Mouse (Mus musculus) C2C12 (cell line): ENCODE measurements at regions not wholly inside any gene's neighbourhood (a gene's known extent, or its start where the extent isn't known, plus 50 kb on each side); places are given as distances from the start of the nearest gene placed in this dataset.

Experiments
- H3K27me3 ChIP-seq: one replicate; pipeline ENCODE4 v1.6.1; 2011; ENCODE audit not compliant: control insufficient read depth, insufficient read depth, insufficient read length
- H3K36me3 ChIP-seq: one replicate; pipeline ENCODE4 v1.6.1; 2011; ENCODE audit not compliant: control insufficient read depth, insufficient read depth
- H3K4me3 ChIP-seq: one replicate; pipeline ENCODE4 v1.5.1; 2011; ENCODE audit warnings: mild to moderate bottlenecking, control low read depth; ENCODE audit not compliant: poor library complexity, insufficient read depth, severe bottlenecking
- H3K79me2 ChIP-seq: one replicate; pipeline ENCODE4 v1.6.1; 2011; ENCODE audit not compliant: control insufficient read depth, insufficient read depth
- H3K79me3 ChIP-seq: one replicate; pipeline ENCODE4 v1.6.1; 2011; ENCODE audit warnings: low read depth, control low read depth
- H3ac ChIP-seq: one replicate; pipeline ENCODE3; 2011; ENCODE audit warnings: low read depth; ENCODE audit not compliant: control insufficient read depth, insufficient read length
- CEBPB ChIP-seq: IDR thresholded peaks from one replicate; pipeline ENCODE4 v1.6.1; 2011; ENCODE audit warnings: low read depth, mild to moderate bottlenecking, control low read depth, moderate library complexity
- CTCF ChIP-seq: IDR thresholded peaks from one replicate; pipeline ENCODE4 v1.5.1; 2011; ENCODE audit not compliant: control insufficient read depth, insufficient read depth, insufficient read length
- FOSL1 ChIP-seq: IDR thresholded peaks from one replicate; pipeline ENCODE4 v1.8.0; 2011; ENCODE audit warnings: mild to moderate bottlenecking, low read length; ENCODE audit not compliant: poor library complexity, insufficient read depth, severe bottlenecking
- MAX ChIP-seq: IDR thresholded peaks from one replicate; pipeline ENCODE4 v1.6.1; 2011; ENCODE audit warnings: mild to moderate bottlenecking, control low read depth
- MYOD1 ChIP-seq: IDR thresholded peaks from one replicate; pipeline ENCODE4 v1.6.1; 2011; ENCODE audit warnings: low read depth; ENCODE audit not compliant: control insufficient read depth, insufficient read length
- MYOG ChIP-seq: IDR thresholded peaks from one replicate; pipeline ENCODE4 v1.6.1; 2011; ENCODE audit not compliant: control insufficient read depth, insufficient read length; ENCODE audit errors: extremely low read depth
- USF1 ChIP-seq: IDR thresholded peaks from one replicate; pipeline ENCODE4 v1.6.1; 2011; ENCODE audit warnings: low read depth, mild to moderate bottlenecking, control low read depth, moderate library complexity

DNA sequence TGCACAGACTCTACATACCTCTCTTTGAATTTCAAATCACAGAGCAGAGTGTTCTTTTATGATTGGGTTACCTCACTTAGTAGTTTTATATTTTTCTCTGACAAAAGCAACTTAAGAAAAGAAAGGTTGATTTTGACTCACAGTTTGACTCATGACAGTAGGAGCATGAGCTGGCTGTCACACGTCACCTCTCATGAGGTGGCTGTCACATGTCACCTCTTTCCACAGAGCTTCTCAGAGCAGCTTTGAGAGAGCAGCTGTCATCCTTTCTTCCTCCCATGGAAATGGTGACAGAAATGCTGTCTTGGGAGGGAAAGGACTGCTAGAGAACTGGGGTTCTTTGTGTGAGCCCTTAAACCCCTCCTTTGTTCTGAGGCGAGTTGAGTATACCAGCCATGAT lies 133.4 kb downstream of the Gm5447 start:
- Histone ChIP-seq H3K36me3 (no peaks in the 10 kb centered on the region), H3K27me3 (no peaks in the 10 kb centered on the region), H3K79me3 (no peaks in the 10 kb centered on the region), H3K79me2 (no peaks in the 10 kb centered on the region), H3ac (no peak overlapping the region), H3K4me3 (no peak overlapping the region)
- TF ChIP-seq FOSL1: no peak
- no peak for TF ChIP-seq USF1
- no peak for TF ChIP-seq MAX
- no peak for TF ChIP-seq MYOD1
- TF ChIP-seq CEBPB: no peak
- no peak for TF ChIP-seq MYOG
- no peak for TF ChIP-seq CTCF

DNA sequence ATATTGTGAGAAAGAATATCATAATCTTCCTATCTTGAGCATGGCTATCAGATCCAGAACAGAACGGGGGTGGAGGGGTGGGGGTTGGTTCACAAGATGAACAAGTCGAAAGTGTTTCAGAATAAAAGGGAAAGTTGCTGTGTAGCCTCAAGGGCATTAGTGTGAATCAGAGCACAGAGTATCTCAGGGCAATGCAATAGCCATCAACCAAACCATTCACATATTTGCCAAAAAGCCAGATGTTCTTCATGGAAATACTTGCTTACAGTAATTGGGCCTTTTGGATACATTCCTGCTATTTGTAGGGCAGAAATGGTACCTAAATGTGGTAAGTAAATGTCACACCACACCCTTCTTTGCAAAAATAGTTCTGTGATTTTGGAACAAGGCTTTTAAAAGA lies 135.2 kb downstream of the Gm5447 start:
- Histone ChIP-seq H3K79me2 (no peaks in the 10 kb centered on the region), H3K79me3 (no peaks in the 10 kb centered on the region), H3K36me3 (no peaks in the 10 kb centered on the region), H3K27me3 (no peaks in the 10 kb centered on the region), H3ac (no peak overlapping the region), H3K4me3 (no peak overlapping the region)
- TF ChIP-seq MAX: no peak
- TF ChIP-seq CEBPB: no peak
- no peak for TF ChIP-seq MYOG
- TF ChIP-seq FOSL1: no peak
- TF ChIP-seq USF1: no peak
- TF ChIP-seq MYOD1: no peak
- no peak for TF ChIP-seq CTCF

DNA sequence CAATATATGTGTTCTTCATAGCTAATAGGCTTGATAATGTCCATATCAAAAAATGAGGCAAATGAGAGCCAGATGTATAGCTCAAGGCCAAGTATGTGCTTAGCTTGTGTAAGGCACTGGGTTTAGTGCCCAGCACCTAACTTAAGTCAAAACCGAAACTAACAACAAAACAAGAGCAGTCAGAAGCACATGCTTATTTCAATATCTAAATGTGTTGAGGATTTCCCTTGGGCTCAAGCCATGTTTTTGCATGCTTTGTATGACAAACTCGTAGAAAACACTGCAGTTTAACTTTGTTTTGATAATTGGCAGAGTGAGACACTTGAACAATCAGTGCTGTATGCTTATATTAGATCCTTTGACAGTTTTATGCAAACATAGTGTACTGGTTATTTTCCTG lies 148.7 kb downstream of the Gm5447 start:
- Histone ChIP-seq H3K79me2 (no peaks in the 10 kb centered on the region), H3ac (no peak overlapping the region), H3K36me3 (no peaks in the 10 kb centered on the region), H3K27me3 (no peaks in the 10 kb centered on the region), H3K79me3 (no peaks in the 10 kb centered on the region), H3K4me3 (no peak overlapping the region)
- TF ChIP-seq MAX: no peak
- no peak for TF ChIP-seq CTCF

DNA sequence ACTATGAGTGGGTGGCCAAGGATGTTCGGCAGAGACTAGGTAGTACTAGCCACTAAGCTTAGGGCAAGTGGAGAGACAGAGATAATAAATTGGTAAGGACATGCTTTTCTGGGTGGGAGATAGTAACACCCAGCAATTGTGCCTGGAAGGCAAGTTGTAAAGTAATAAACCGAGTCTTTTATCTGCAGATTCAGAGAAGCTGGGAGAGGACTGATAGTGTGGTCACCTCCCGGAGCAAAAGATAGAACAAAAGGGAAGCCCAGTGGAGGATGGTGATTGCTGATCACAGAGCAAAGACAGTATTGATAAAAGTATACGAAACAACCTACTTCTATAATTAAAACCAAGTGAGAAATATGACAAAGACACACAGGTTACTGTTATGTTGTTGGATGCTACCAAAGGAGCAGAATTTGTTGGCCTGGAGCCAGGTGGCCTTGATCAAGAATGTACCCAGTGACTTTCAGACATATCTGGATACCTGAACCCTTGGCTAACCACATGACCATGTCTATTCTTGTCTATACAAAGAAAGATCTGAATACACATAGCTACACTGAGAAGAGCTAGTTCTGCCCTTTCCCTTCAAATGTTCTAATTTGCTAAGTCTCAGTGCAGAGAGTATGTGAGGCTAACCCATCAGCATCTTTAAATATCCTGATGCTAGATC lies 150.7 kb downstream of the Gm5447 start:
- TF ChIP-seq USF1: no peak
- TF ChIP-seq CEBPB: no peak
- TF ChIP-seq MAX: no peak
- no peak for TF ChIP-seq MYOD1
- no peak for TF ChIP-seq FOSL1
- no peak for TF ChIP-seq CTCF
- TF ChIP-seq MYOG: no peak
- H3K79me2 ChIP-seq: no peaks in the 10 kb centered on the region
- no peak overlapping the region for H3ac ChIP-seq
- H3K79me3 ChIP-seq: no peaks in the 10 kb centered on the region
- no peaks in the 10 kb centered on the region for H3K27me3 ChIP-seq
- H3K4me3 ChIP-seq: no peak overlapping the region
- no peaks in the 10 kb centered on the region for H3K36me3 ChIP-seq

DNA sequence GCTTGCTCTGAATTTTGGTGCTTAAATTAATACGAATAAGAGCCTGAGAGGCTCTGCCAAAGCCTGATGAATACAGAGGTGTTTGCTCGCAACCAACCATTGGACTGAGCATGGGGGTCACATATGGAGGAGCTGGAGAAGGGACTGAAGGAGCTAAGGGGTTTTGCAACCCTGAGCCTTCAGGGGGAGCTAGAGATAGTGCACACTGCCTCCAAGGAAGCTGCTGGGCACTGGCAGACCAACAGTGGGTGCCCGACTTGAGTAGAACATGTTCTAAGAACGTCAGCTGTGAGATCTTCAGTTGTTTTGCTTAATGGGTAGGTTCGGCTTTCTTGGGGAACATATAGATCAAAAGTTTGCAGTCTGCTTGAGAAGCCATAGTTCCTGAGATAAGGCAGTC lies 158.5 kb downstream of the Gm5447 start:
- H3K79me2 ChIP-seq: no peaks in the 10 kb centered on the region
- TF ChIP-seq FOSL1 (no peak), MAX (no peak), MYOG (no peak), CTCF (no peak), CEBPB (no peak), MYOD1 (no peak), USF1 (no peak)
- H3K79me3 ChIP-seq: no peaks in the 10 kb centered on the region
- no peaks in the 10 kb centered on the region for H3K27me3 ChIP-seq
- no peak overlapping the region for H3ac ChIP-seq
- H3K36me3 ChIP-seq: no peaks in the 10 kb centered on the region
- no peak overlapping the region for H3K4me3 ChIP-seq

DNA sequence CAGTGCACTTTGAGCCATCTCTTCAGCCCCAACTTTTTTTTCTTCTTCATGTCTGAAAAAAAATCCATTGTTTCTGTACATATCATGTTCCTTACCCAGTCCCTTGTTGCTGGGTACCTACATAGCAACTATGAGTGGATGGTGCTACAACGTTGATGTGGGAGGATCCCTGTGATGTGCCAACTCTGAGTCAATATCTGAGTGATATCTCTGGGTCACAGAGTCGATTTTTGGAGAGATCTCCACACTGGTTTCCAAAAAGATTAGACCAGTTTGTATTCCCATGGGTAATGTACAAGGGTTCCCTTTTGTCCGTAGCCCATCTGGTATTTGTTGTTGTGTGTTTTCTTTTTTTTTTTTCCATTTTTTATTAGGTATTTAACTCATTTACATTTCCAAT lies 165.7 kb downstream of the Gm5447 start:
- Histone ChIP-seq H3K27me3 (no peaks in the 10 kb centered on the region), H3ac (no peak overlapping the region), H3K79me2 (no peaks in the 10 kb centered on the region), H3K79me3 (no peaks in the 10 kb centered on the region), H3K36me3 (no peaks in the 10 kb centered on the region), H3K4me3 (no peak overlapping the region)
- TF ChIP-seq MYOD1: no peak
- no peak for TF ChIP-seq MAX
